Mouse (Mus musculus) cortical plate, adult 2 months (tissue): ENCODE measurements around the gene Glce. TPM values are rescaled to one million over a fixed set of nuclear protein-coding genes. Genes with fewer than 3 reads are reported as not detected.

Experiments
- H3K27ac ChIP-seq: fragments of 200-500 bp; 2 replicates; pipeline ENCODE4 v1.5.1; 2012; ENCODE audit warnings: low read length, control low read depth, inconsistent platforms; ENCODE audit not compliant: insufficient read depth
- H3K4me1 ChIP-seq: fragments of 200-500 bp; 2 replicates; pipeline ENCODE4 v1.6.1; 2011; ENCODE audit warnings: low read length; ENCODE audit not compliant: control insufficient read depth, insufficient read depth
- H3K4me3 ChIP-seq: fragments of 200-500 bp; 2 replicates; pipeline ENCODE4 v1.5.1; 2011; ENCODE audit warnings: mild to moderate bottlenecking, low read length, control low read depth; ENCODE audit not compliant: insufficient read depth
- CTCF ChIP-seq: fragments of 200-500 bp; IDR thresholded peaks from 2 replicates; pipeline ENCODE4 v1.5.1; 2011; ENCODE audit warnings: mild to moderate bottlenecking, control low read depth, low read length; ENCODE audit not compliant: insufficient read depth; ENCODE audit errors: extremely low read depth
- POLR2A ChIP-seq: fragments of 200-500 bp; IDR thresholded peaks from 2 replicates; pipeline ENCODE4 v1.6.1; 2011; ENCODE audit warnings: mild to moderate bottlenecking, low read length, control low read depth; ENCODE audit not compliant: insufficient read depth; ENCODE audit errors: extremely low read depth
- polyA plus RNA-seq: library from polyadenylated mRNA; depleted of rRNA; stranded (reverse); fragments of >200 nt; gene quantifications from 2 replicates; pipeline ENCODE4 v1.2.3, GENCODE M21; 2012

Glce gene
- polyA plus RNA-seq, 1 experiment = 13.0 TPM

DNA sequence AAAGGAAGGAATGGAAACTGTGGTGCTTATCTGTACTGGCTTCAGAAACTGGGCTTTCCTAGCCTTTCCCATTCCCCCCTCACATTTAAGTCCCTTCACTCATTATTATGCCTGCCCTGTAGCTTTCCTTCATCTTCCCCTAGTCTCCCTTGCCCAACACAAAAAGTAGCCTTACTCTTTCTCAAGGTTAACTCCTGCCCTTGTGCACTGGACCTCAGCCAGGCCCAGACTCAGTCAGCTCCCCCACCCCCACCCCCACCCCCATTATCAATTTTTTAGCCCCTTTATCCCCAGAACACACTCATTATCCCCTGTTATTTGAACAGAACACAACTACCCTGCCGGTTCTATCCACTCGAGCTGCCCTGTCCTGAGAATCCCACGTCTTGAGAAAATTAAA is 1.0 kb upstream of the Glce start:
- peak overlapping the region; percentile 77; the same call in 1 of the 2 replicates for H3K4me3 ChIP-seq
- H3K4me1 ChIP-seq = peaks cover 4% of the 10 kb centered on the region
- TF ChIP-seq CTCF (no peak), POLR2A (no peak)
- no peak overlapping the region for H3K27ac ChIP-seq

GRCm38 (mm10) chr9:62121551-62122447 is 656 bp downstream of the Glce start:
- Histone ChIP-seq H3K27ac (no peak overlapping the region; the same call in none of the 2 replicates), H3K4me1 (peaks cover 4% of the 10 kb centered on the region), H3K4me3 (peak overlapping the region; percentile 77)
- TF ChIP-seq CTCF (peak; percentile 28; the same call in 1 of the 2 replicates), POLR2A (no peak)

- no peak for TF ChIP-seq POLR2A
- no peak for TF ChIP-seq CTCF
- H3K4me3 ChIP-seq = no peak overlapping the region
- H3K27ac ChIP-seq = no peak overlapping the region
- peaks cover 4% of the 10 kb centered on the region for H3K4me1 ChIP-seq
Observed at GRCm38 (mm10) chr9:62118754-62119153, 3.7 kb downstream of the Glce start.

DNA sequence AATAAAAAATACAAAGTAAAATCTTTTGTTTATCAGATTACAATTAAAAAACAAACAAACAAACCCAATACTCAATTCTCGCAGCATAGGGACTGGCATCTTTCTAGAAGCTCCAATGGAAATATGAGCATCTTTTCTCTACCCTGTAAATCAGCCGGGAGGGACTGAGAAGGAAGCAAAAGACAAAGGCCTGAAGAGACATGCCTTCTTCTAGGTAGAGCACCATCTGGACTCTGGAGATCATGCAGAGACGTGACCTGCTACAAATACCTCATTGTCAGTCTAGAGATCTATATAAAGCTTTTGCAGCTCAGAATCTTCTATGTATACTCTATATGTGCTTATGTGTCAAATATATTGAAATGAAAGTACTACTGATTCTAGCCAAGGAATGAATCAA is 6.6 kb downstream of the Glce start:
- Histone ChIP-seq H3K27ac (no peak overlapping the region), H3K4me1 (peaks cover 2% of the 10 kb centered on the region; the same call in 1 of the 2 replicates), H3K4me3 (no peak overlapping the region)
- TF ChIP-seq POLR2A (no peak), CTCF (no peak)

- Histone ChIP-seq H3K4me3 (no peak overlapping the region), H3K4me1 (no peaks in the 10 kb centered on the region; the same call in 1 of the 2 replicates), H3K27ac (no peak overlapping the region)
- TF ChIP-seq POLR2A (no peak), CTCF (no peak)
Observed at GRCm38 (mm10) chr9:62096603-62097002, 25.9 kb downstream of the Glce start.

DNA sequence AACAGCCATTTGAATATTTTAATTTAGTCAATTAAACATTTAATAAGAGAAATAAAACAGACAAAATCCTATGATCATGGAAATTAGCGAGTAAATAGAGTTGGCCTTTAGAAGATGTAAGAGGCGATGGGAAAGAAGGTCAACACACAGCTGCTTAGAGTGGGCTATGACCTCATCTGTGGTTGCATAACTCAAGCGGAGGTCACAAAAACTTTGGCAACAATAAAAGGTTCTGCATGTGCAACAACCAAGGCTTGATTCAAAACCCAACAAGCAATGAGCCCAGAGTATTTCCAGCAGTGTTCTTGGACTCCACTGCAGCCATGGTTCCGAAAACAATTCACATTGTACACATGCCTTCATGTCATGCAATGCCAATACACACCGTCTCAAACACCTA is 30.9 kb downstream of the Glce start:
- Histone ChIP-seq H3K27ac (no peak overlapping the region), H3K4me1 (no peaks in the 10 kb centered on the region; the same call in 1 of the 2 replicates), H3K4me3 (no peak overlapping the region)
- TF ChIP-seq CTCF = no peak
- no peak for TF ChIP-seq POLR2A

DNA sequence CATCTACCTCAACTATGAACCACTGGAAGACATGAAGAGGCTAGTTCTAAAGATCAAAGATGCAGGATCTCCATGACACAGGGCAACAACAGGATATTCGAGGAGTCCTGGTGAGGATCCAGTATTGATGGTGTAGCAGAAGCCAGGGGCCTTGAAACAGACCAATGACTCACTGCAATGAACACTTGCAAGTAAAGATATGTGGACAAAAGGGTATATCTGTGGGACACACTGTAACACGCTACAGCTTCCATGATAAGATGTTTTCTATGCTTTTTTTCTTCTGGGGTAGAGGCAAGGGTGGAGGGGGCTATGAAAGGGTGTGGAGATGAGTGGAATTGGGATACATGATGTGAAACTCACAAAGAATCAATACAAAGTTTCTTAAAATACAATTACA is 36.9 kb downstream of the Glce start:
- Histone ChIP-seq H3K4me3 (no peak overlapping the region), H3K4me1 (peaks cover 2% of the 10 kb centered on the region; the same call in 1 of the 2 replicates), H3K27ac (no peak overlapping the region)
- TF ChIP-seq POLR2A (no peak), CTCF (no peak)

- H3K4me1 ChIP-seq = peaks cover 2% of the 10 kb centered on the region; the same call in 1 of the 2 replicates
- H3K4me3 ChIP-seq = no peak overlapping the region
- no peak overlapping the region for H3K27ac ChIP-seq
- TF ChIP-seq CTCF (no peak), POLR2A (no peak)
Observed at GRCm38 (mm10) chr9:62084896-62085295, 37.6 kb downstream of the Glce start.

DNA sequence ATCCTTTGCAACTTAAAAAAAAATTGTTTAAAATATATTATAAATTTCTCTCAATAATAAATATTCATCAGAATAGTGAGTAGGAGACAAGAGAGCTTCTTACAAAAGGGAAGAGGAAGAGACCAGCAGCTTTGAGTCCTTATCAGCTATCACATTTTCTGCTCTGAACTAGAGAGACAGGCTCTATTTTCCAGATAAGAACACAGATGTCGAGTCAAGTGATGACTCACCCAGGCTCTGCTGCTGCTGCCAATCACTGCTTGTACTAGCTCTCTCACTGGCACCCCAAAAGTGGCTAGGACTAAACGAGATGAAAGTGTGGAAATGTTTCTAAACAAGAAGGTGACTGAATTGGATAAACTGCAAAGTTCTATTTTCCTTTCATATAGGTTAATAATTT is 39.5 kb downstream of the Glce start:
- Histone ChIP-seq H3K4me3 (no peak overlapping the region), H3K4me1 (peaks cover 2% of the 10 kb centered on the region; the same call in 1 of the 2 replicates), H3K27ac (no peak overlapping the region)
- no peak for TF ChIP-seq CTCF
- TF ChIP-seq POLR2A = no peak

DNA sequence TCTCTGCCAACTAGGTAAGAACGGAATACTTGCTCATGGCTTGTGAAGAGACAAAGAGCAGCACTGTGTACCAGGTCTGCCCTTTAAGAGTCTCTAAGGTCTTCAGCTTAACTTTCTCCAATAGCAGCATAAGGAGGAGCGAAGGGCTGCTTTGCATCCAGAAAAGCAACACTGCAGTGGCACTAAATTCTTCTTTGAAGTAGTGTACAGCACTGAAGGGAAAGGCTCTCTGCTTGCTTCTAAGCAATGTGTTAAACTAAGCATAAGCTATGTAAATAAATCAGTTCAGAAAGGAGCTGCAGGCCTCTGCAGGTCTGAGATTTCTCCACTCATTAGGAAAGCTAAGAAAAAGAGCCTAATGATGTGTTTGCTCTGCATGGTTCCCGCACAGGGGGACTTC is 40.9 kb downstream of the Glce start:
- Histone ChIP-seq H3K27ac (no peak overlapping the region), H3K4me1 (peaks cover 2% of the 10 kb centered on the region; the same call in 1 of the 2 replicates), H3K4me3 (no peak overlapping the region)
- TF ChIP-seq POLR2A = no peak
- no peak for TF ChIP-seq CTCF
